Mouse (Mus musculus): ENCODE measurements at regions not wholly inside any gene's neighbourhood (a gene's known extent, or its start where the extent isn't known, plus 50 kb on each side); places are given as distances from the start of the nearest gene placed in this dataset.

DNA sequence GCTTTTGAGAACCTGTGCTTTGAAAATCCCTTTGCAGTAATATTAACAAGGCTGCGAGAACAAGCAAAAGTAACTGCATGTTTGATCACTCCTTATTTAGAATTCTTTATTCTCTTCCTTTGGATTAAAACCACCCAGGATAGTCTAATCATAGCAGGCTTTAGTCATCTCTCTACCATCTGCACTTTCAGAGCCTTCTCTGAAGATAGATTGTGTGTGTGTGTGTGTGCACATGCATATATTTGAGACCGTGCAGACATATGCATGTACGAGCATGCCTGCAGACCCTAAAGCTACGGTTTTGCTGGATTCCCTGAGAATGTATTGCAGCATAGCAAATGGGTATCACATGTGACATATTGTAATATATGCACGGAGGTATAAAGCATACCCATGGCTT, 77.5 kb upstream of the Camk1g start:
- TF ChIP-seq CTCF (IDR thresholded peaks at IDR 0.05; ENCODE audit: low read depth, low read length), result no peak
- TF ChIP-seq POLR2AphosphoS5 (IDR thresholded peaks at IDR 0.05; ENCODE audit: insufficient replicate concordance, low read depth, low read length), result no peak
- TF ChIP-seq GATA1 (IDR thresholded peaks at IDR 0.05; ENCODE audit: borderline replicate concordance, low read length), result no peak
- TF ChIP-seq TAL1 (conservative IDR thresholded peaks at IDR 0.05; ENCODE audit: low read depth, low read length), result no peak
- TF ChIP-seq GATA2 (IDR thresholded peaks at IDR 0.05; ENCODE audit: borderline replicate concordance, low read depth, low read length), result no peak
